Mouse (Mus musculus) embryonic fibroblast, embryonic 13.5 days (primary cell): ENCODE measurements at regions not wholly inside any gene's neighbourhood (a gene's known extent, or its start where the extent isn't known, plus 50 kb on each side); places are given as distances from the start of the nearest gene placed in this dataset.

Experiments
- CTCF ChIP-seq: IDR thresholded peaks from 2 replicates; pipeline ENCODE4 v1.5.1; 2011; ENCODE audit warnings: mild to moderate bottlenecking, control low read depth, low read length, moderate library complexity, borderline replicate concordance; ENCODE audit not compliant: insufficient read depth
- POLR2A ChIP-seq: IDR thresholded peaks from 2 replicates; pipeline ENCODE4 v1.6.1; 2011; ENCODE audit warnings: low read depth, mild to moderate bottlenecking, control low read depth, low read length, moderate library complexity

DNA sequence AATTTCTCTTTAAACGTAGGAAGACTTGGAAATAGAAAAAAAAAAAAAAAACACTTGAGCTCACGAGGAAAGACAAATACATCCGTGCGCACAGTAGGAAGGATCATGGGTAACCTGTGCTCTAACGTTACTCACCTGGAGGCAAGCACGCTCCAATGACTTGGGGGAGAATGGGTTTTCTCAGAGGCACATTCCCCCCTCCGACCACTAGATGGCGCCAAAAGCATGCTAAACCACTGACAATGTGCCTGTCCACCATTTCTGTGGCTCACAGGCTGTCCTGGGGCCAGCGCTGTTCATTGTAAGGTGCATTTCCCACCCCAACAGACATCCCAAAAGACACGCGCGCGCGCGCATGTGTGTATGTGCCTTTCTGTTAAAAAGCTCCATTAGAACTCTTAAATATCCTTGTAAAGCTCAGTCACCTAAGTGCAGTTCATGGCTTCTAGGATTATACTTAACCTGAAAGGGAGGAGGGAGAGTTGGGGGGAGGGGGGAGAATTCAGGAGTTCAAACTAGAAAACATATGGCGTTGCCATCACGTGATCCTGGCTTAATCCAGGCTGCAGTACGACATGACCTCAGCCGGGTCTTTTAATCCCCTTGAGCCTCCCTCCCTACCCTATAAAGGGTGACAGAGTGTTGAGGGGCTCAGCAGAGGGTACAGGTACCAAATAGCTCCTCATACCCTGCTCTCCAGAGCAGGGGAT is 111.9 kb downstream of the Ddx11 start:
- peak; percentile 96 for TF ChIP-seq CTCF
- no peak for TF ChIP-seq POLR2A
